Mouse (Mus musculus): ENCODE results near the gene Pfas.

DNA sequence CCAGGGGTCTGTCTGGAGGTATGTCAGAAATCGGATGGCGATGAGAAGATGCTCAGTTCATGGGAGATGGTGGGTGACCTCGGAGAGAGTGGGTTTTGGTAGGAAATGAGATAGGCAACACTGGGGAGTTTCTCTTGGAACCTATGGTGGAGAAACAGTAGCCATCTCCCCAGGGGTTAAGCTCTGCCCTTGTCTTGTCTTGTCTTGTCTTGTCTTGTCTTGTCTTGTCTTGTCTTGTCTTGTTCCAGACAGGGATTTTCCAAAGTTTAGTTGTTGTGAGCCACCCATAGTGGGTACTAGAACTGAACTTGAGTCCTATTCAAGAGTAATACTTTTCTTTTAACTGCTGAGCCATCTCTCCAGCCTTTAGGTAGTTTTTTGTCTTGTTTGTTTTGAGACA lies 18.3 kb upstream of the Pfas start:
- TF ChIP-seq CTCF (IDR thresholded peaks at IDR 0.05; ENCODE audit: insufficient read depth, low read depth, low read length) (no peak), POLR2A (IDR thresholded peaks at IDR 0.05; ENCODE audit: insufficient read depth, low read depth, low read length) (no peak)
